Comparison of ENCODE assay signal across 16 mouse cellular contexts in genomic region chr5:44725501-44725900, GRCm38 (mm10).
DNase-seq lines count a peak whose midpoint lies in the region.
"Had no signal": no experiment of that assay in that cellular context is flagged by ENCODE, and none has a peak within 500 bp of the region (broad histone marks: within the 10 kb centered on the region; RNA-seq: fewer than 3 reads in every experiment).

No protein-coding gene starts in this region.

- DNase-seq in 3T3-L1 (ENCODE audit: low read depth, low spot score) = peak; percentile 27
- DNase-seq in 416B (ENCODE audit: low read depth) = peak; percentile 94
- DNase-seq in c-Kit-positive CD71-negative TER-119-negative erythroid progenitor cells, embryonic 14.5 days (ENCODE audit: low read depth) = peak; percentile 23
- DNase-seq in adrenal gland, postnatal 10 days = no peak
- DNase-seq in adrenal gland, adult (ENCODE audit: inconsistent age in 2 of 2, low spot score in 1 of 2) = no peak
- DNase-seq in gastrocnemius, adult 8-10 months (ENCODE audit: low spot score in 2 of 2) = no peak
- DNase-seq: adrenal gland, adult 2 months; adrenal gland, postnatal 14 days; adrenal gland, postnatal 36 days; cerebellum, adult 11 months; cerebellum, adult 18-20 months; cerebellum, adult 8-10 months; cerebellum, adult 9-11 months; cerebellum, postnatal 14 days; cerebellum, postnatal 36 days; forebrain, postnatal 0 days had no signal

Comparison
In these comparisons a context has a peak if more than half of its experiments do, and no peak if none do; other contexts are left out.
1. DNase-seq: peak in 3T3-L1 (single experiment), 416B (single experiment) and c-Kit-positive CD71-negative TER-119-negative erythroid progenitor cells, embryonic 14.5 days (single experiment); none in adrenal gland, postnatal 10 days (single experiment), adrenal gland, adult (0 of 2) and gastrocnemius, adult 8-10 months (0 of 2).